Mouse (Mus musculus): Measurements from ENCODE around the gene Sec14l4.

GRCm38 (mm10) chr11:4023321-4023720 lies 7.9 kb upstream of the Sec14l4 start:
- TF ChIP-seq CTCF (IDR thresholded peaks at IDR 0.05; ENCODE audit: extremely low read depth, insufficient read depth, low read length) (no peak), POLR2A (IDR thresholded peaks at IDR 0.05; ENCODE audit: extremely low read depth, insufficient read depth, low read length) (no peak)

All from cortical plate, adult 2 months (tissue).